Mouse (Mus musculus) spleen, postnatal 4 days (tissue): Measurements from ENCODE around the gene Ccin.

Source experiments
- DNase-seq, 2 experiments: peaks; one replicate each; pipeline ENCODE4 v3.0.0; 2022; ENCODE audit warnings: low spot score in 2 of 2

Gene Ccin

DNA sequence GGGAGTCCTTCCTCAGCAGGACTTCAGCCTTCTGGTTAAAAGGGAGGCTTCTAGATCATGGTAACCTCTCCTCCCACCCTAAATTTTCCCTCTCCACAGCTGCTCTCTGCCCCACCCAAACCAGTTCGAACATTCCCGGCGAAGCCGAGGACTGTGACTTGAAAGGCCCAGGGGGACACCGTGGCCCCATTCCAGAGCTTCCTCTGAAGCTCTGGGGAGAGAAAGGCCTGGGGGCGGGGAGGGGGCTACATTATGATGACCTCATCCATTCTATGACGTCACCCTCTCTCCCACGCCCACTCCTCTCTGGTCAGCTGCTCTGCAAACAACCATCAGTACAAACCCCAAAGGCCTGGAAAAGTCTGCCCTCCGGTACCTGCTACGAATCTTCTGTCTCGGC is at the start of gene Ccin:
TSS of gene Ccin (plus strand) at position 303 of the 400 bp plus-strand sequence.
- DNase-seq = peak in 1 of 2 experiments; percentile 58

DNA sequence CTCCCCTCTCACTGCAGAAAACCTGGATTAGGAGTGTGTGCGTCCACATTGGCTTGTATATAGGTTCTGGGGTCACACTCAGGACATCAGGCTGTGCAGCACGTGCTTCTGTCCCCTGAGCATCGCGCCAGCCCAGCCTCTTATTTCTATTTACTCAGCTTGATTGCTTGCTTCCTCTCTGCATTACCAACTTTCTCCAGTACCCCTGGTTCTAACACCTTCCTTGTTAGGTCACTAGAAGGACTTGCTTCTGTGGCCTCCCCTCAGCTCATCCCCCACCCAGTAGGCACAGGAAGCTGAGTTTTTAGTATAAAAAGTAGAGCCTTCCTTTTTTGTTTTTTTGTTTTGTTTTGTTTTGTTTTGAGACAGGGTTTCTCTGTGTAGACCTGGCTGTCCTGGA is 47.1 kb upstream of the Ccin start:
- DNase-seq = no peak

- peak in 1 of 2 experiments; percentile 32 for DNase-seq
Measured at GRCm38 (mm10) chr4:43936749-43937674, 46.3 kb upstream of the Ccin start.

DNA sequence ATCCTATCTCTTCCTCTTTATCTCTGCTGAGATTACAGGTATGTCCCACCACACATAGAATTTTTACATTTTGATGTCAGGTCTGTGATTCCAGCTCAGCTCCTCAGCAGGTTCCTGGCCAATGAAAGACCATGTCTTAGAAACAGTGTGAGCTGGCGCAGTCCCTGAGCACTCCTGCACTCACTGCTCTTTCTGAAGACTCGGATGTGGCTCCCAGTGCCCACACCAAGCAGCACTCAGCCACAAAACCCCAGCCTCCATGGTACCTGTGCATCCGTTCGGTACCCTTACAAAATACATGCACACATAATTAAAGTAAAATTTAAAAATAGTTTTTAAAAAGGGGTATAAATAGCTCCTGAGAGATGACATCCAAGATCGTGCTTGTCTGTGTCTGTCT is 42.0 kb upstream of the Ccin start:
- no peak for DNase-seq

- no peak for DNase-seq
Measured at GRCm38 (mm10) chr4:43942421-43942820, 40.9 kb upstream of the Ccin start.

DNA sequence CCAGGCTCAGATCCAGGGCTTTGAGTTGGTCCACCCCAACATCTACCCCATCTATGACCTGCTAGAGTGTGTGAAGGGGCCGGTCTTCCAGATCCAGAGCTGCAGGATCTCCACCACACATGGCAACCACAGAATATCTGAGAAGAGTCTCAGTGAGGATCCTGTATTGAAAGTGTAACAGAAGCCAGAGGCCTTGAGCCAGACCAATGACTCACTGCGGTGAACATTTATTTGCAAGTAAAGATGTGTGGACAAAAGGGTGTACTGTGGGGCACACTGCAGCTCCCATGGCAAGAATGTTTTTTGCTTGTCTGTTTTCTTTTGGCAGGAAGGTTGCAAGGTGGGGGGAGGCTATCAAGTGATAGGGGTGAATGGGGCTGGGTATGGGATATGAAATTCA is 35.7 kb upstream of the Ccin start:
- DNase-seq = no peak

DNA sequence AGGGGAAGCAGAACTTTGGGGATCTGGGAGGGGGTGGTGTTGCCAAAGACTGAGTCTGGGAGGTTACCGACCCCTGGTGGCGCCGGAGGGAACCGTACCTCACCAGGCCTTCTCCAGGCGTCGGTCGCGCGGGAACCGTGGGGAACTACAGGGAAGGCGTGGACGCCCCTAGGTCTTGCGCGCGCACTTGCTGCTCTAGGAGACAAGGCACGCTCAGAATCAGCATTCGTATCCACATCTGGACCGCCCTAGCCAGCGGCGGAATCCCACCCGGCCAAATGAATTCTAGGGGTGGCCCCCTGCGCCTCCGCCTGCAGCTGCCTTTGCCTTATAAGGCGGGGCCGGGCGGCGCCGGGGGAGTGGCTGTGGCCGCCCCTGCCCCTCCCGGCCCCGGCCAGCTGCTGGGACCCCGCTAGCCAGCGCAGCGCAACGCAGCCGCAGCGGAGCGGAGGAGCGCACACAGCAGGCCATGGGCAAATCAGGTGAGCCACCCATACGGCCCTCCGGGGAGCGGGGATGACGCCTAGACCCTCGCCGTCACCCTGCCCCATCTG is 25.9 kb upstream of the Ccin start, which contains the start of gene Glipr2:
TSS of gene Glipr2 (plus strand) at position 110 of the 554 bp plus-strand sequence.
- DNase-seq = peak; percentile 89 to 95

GRCm38 (mm10) chr4:43957846-43958461 is 25.3 kb upstream of the Ccin start:
- peak; percentile 45 to 77 for DNase-seq

DNA sequence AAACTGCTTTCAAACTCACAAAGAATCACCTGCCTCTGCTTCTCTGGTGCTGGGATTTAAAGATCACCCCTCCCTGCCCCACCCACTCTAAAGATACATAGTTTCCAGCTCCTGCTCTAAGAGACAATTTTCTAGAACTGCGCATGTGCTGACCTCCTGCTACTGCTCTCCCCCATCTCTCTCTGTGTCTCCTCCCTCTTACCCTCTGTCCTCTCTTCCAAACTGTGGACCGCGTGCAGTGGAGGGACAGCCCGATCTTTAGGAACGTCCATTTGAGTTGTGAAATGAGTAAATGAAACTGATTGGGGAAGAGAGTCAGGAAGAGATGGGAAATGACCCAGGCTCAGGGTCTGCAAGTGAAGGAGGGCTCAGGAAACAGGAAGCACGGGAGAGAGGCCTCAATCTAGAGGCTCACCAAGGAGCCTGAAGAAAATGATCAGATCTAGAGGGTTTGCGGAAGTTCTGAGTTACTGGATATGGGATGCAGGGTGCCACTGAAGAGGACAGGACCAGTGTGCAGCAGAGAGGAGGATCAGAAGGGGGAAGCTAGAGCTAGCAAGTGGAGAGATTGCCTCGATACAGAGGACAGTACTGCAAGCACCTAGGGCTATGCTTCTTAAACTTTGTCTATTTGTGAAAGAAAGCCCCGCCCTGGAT is 23.6 kb upstream of the Ccin start:
- DNase-seq = peak in 1 of 2 experiments; percentile 27

- DNase-seq = peak in 1 of 2 experiments; percentile 22
Measured at GRCm38 (mm10) chr4:43960207-43960606, 23.1 kb upstream of the Ccin start.

DNA sequence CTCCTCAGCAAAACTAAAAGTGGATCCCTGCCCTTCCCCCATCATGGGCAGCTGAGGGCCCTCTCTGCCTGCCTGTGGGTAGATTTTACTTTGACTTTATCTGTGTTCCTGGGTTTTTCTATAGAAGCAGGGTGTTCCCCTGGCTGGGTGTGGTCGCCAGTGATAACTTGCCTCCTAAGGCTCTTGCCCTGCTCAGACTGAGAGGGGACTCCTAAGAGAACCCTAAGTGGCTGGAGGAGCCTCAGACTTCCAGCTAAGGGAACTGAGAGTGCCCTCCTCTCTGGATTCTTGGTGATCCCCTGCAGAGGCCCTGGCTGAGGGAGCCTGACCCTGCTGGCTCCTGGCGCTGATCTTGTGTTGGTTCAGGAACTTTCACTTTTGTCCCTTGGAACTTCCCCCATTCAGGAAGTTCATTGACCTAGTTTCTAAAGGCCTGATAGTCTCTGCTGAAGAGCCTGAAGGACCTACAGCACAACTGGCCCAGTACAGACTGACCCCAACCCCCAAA is 18.9 kb upstream of the Ccin start:
- DNase-seq = peak; percentile 74 to 81

- DNase-seq = peak in 1 of 2 experiments; percentile 34
Measured at GRCm38 (mm10) chr4:43964951-43965684, 18.2 kb upstream of the Ccin start.

DNA sequence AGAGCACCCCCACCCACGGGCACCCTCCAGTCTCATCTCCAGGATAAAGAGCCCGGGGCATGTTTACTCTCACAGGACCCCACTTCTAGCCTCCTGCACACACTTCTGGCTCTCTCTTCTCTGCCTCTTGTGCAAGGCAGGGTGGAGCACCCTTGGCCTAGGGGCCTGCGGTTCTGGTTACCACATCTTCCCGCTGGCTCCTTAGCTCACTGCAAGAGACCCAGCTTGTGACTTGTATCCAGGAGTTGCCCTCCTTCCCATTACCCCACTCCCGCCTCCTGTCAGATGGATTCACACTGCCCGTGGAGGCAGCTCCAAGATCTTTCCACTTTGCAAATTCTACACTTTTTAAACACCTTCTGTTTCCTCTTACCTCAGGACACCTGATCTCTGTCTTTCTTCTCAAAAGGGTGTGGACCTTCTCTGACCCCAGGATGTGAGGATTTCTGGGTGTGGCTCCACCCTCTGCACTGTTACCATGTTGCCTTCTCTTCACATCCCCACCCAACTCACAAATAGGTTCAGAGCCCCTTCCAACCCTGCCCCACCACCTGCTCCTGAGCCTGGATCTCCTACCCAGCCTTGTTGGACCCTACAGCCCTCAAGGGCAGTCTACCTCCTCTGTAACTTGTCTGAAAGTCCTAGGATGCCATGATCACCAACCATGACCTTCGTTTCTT is 17.3 kb upstream of the Ccin start:
- peak in 1 of 2 experiments; percentile 43 for DNase-seq

- no peak for DNase-seq
Measured at GRCm38 (mm10) chr4:43968650-43969049, 14.6 kb upstream of the Ccin start.

GRCm38 (mm10) chr4:43969373-43969772 is 13.9 kb upstream of the Ccin start:
- no peak for DNase-seq

DNA sequence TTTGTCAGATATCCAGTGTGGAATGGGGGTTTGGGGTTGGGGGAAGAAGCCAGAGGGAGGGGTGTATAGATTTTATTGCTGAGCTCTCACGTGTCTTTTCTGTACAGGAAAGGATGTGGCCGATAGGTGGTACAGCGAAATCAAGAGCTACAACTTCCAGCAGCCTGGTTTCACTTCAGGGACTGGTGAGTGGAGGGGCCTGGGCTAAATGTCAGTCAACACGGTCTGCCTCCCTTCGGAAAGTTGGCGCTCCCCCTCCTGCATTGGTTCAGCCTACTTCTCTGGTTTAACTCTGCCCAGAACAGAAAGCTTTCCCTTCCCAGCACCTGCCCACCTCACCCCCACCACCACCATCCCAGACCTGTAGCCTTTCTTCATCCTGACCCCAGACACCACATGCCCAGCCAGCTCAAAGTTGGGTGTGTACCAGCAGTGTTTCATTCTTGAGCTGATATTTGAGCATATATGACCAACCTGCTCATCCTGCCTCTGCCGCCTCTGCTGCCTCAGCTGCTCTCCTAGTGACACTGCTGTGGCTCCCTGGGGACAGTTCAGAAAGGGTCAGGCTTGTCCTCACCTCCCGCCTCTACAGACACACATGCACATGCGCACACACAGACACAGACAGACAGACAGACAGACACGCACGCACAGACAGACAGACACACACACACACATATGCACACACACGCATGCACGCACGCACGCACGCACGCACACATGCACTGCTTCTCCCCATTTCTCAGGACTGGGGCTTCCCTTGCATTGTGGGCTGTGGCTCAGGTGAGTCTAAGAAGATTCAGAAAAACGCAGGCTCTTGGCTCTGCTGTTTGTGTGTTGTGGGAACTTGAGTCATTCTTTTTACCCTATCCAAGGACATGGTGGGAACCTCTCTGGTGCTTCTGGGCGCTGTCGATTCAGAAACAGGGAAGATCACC is 12.6 kb upstream of the Ccin start:
- no peak for DNase-seq

GRCm38 (mm10) chr4:43971541-43972136 is 11.6 kb upstream of the Ccin start:
- DNase-seq = no peak

DNA sequence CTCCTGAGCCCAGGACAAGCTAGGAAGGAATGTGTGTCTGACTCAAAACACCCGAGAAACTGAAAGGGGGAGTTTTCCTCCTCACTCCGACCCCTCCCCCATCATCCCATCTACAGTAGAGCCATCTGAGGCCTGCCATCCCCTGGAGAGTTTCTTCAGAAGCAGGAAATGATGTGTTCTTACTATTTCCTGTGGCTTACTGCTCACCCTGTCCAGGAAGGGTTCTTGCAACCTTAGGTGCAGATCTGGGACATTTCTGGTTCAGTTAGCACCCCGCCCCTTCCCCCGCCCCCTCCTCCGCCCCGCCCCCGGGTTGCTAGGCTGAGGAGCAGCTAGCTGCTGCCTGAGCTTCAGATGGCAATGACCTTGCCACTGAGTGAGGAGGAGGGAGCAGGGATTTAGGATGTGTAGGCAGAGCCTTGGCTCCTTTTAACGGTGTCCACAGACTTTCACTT is 11.1 kb upstream of the Ccin start:
- no peak for DNase-seq

DNA sequence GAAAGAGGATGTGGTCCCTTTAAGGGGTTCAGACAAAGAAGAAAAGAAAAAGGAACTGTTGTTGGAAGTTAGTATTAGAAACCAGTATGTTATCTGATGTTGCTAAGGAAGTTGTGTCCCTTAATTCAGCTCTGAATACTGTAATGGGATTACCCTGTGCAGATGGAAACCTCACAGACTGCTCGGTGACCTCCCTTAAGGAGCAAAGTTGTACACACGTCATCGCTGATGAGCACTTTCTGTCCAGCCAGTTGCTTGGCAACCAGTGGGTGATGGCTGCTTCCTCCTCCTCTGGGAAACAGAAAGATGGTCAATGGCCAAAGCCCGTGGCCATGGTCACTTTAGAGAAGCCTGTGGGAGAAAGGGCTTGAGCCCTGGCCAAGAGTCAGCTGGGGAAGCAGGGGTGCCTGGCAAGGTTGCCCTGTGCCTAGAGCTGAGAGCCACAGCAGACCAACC is 9.7 kb upstream of the Ccin start:
- DNase-seq = no peak
